ENCODE assay signal across 20 mouse cellular contexts in the genomic region with DNA sequence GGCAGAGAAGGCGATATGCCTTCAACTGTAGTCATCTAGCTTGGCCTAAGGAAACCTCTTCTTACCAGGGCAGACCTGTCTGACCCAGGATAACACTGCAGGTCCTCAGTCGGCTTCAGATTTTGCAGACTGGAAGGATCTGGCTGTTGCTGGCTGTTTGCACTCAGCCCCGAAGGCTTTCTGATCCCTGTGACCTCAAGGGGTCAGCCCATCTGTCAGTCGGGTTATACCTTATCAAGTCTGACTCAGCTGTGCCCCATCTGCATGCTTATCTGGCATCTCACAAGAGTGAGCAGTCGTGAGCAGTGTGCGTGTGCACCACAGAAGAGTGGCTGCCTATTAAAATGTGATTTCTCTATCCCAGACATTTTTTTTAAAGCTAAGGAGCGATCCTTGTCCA. TPM values are rescaled to one million over a fixed set of nuclear protein-coding genes. Genes with fewer than 3 reads are reported as not detected.
A peak's percentile ranks its signal among the peaks of the same experiment; 100 is the strongest.
DNase-seq lines count a peak whose midpoint lies in the region; ATAC-seq and TF ChIP-seq lines count a peak whose summit lies in the region.
"Had no signal": no experiment of that assay in that cellular context is flagged by ENCODE, and none has a peak within 500 bp of the region (broad histone marks: within the 10 kb centered on the region; RNA-seq: fewer than 3 reads in every experiment).

No protein-coding gene starts in this region.

- no peak overlapping the region for H3K4me3 ChIP-seq in ES-E14 (ENCODE audit: insufficient read depth in 1 of 2, low read depth in 1 of 2, low read length in 2 of 2, poor library complexity in 1 of 2, severe bottlenecking in 1 of 2)
- H3K4me3 ChIP-seq in embryonic facial prominence, embryonic 10.5 days = no peak overlapping the region
- H3K4me3 ChIP-seq in liver, embryonic 13.5 days (replicated peaks) = no peak overlapping the region
- H3K4me3 ChIP-seq: embryonic facial prominence, embryonic 12.5 days; heart, embryonic 12.5 days; neural tube, embryonic 15.5 days had no signal

- no peak overlapping the region for H3K27ac ChIP-seq in ES-E14 (ENCODE audit: insufficient read depth, low read depth, low read length, poor library complexity, severe bottlenecking)
- 0 out of 2 replicates have a peak overlapping the region, but pooled peaks have one; percentile 27 for H3K27ac ChIP-seq in embryonic facial prominence, embryonic 10.5 days (replicated peaks)
- H3K27ac ChIP-seq in liver, embryonic 13.5 days = no peak overlapping the region
- H3K27ac ChIP-seq: embryonic facial prominence, embryonic 12.5 days; neural tube, embryonic 15.5 days had no signal

- no peaks in the 10 kb centered on the region; the same call in 1 of the 2 replicates for H3K36me3 ChIP-seq in ES-E14 (ENCODE audit: control insufficient read depth, insufficient read depth, low read length, poor library complexity, severe bottlenecking)
- peaks cover 4% of the 10 kb centered on the region; the same call in 1 of the 2 replicates for H3K36me3 ChIP-seq in embryonic facial prominence, embryonic 10.5 days (replicated peaks)
- H3K36me3 ChIP-seq in liver, embryonic 13.5 days = no peaks in the 10 kb centered on the region

- H3K27me3 ChIP-seq in embryonic facial prominence, embryonic 10.5 days (replicated peaks; ENCODE audit: low read depth, poor library complexity, severe bottlenecking) = no peaks in the 10 kb centered on the region
- no peaks in the 10 kb centered on the region for H3K27me3 ChIP-seq in liver, embryonic 13.5 days
- H3K27me3 ChIP-seq: CH12.LX; embryonic facial prominence, embryonic 12.5 days; heart, embryonic 12.5 days; neural tube, embryonic 15.5 days; Patski had no signal

- H3K4me2 ChIP-seq in liver, embryonic 13.5 days = no peak overlapping the region
- H3K4me2 ChIP-seq: embryonic facial prominence, embryonic 12.5 days; heart, embryonic 12.5 days; neural tube, embryonic 15.5 days had no signal

- H3K9ac ChIP-seq in ES-E14 (ENCODE audit: insufficient read depth, low read depth, low read length, poor library complexity, severe bottlenecking) = no peak overlapping the region
- H3K9ac ChIP-seq in liver, embryonic 13.5 days = no peak overlapping the region
- H3K9ac ChIP-seq: embryonic facial prominence, embryonic 12.5 days; heart, embryonic 12.5 days; neural tube, embryonic 15.5 days had no signal

- intact Hi-C loops in left cerebral cortex, postnatal 4 days (cut with DNase I) = loop anchor here (5.0 kb wide), 1 partner anchor 117 kb away; no protein-coding TSS in a partner anchor

- WGBS in embryonic facial prominence, embryonic 10.5 days = 42% methylated on average over 7 of the region's 7 CpGs
- 26% methylated on average over 7 of the region's 7 CpGs for WGBS in liver, embryonic 13.5 days (ENCODE audit: insufficient replicate concordance)

- no peaks in the 10 kb centered on the region for H3K9me3 ChIP-seq in ES-E14 (ENCODE audit: control insufficient read depth, insufficient read depth, low read depth, low read length)
- H3K9me3 ChIP-seq in embryonic facial prominence, embryonic 10.5 days = no peaks in the 10 kb centered on the region
- H3K9me3 ChIP-seq in liver, embryonic 13.5 days (replicated peaks) = no peaks in the 10 kb centered on the region
- H3K9me3 ChIP-seq: embryonic facial prominence, embryonic 12.5 days; heart, embryonic 12.5 days; neural tube, embryonic 15.5 days had no signal

- DNase-seq in adrenal gland, adult 2 months = peak; percentile 48
- no peak for DNase-seq in adrenal gland, postnatal 4 days (ENCODE audit: low spot score in 2 of 2)
- peak; percentile 26 for DNase-seq in ES-E14 (ENCODE audit: low read depth, low spot score)
- DNase-seq in embryonic facial prominence, embryonic 10.5 days (ENCODE audit: low spot score) = peak; percentile 11
- peak; percentile 11 for DNase-seq in liver, embryonic 13.5 days
- DNase-seq in lung, postnatal 4 days = no peak
- DNase-seq in left cerebral cortex, postnatal 4 days = no peak
- no peak for DNase-seq in T-cell, adult 2 months (ENCODE audit: low spot score)
- DNase-seq: adrenal gland, postnatal 10 days; cerebellum, adult 9-10 months; gastrocnemius, postnatal 36 days; kidney, adult 8-10 months; kidney, postnatal 36 days; lung, adult 18-20 months; right cerebral cortex, adult 18-20 months had no signal

- in situ Hi-C loops in ES-E14 (cut with MboI; ENCODE audit: low sequenced_read_pairs in 2 of 2, unreplicated experiment in 2 of 2) = no loop called here

- ATAC-seq in liver, embryonic 13.5 days (ENCODE audit: low read depth) = peak; percentile 85
- ATAC-seq: Patski had no signal

- peaks cover 0 to 5% of the 10 kb centered on the region in 2 experiments; a peak in 3 of 4 replicates for H3K4me1 ChIP-seq in ES-E14 (ENCODE audit: control insufficient read depth in 2 of 2, insufficient read depth in 2 of 2, low read length in 2 of 2, poor library complexity in 1 of 2)
- H3K4me1 ChIP-seq in embryonic facial prominence, embryonic 10.5 days = peaks cover 13% of the 10 kb centered on the region
- peaks cover 6% of the 10 kb centered on the region for H3K4me1 ChIP-seq in liver, embryonic 13.5 days (replicated peaks)
- H3K4me1 ChIP-seq: embryonic facial prominence, embryonic 12.5 days; neural tube, embryonic 15.5 days had no signal

TF ChIP-seq in ES-E14, 5 proteins besides CTCF, POLR2A, EP300 and RAD21:
- TF ChIP-seq HCFC1 (IDR thresholded peaks at IDR 0.05; ENCODE audit: borderline replicate concordance, insufficient read depth, low read length) (no peak), MAFK (IDR thresholded peaks at IDR 0.05; ENCODE audit: insufficient read depth, low read depth, low read length) (no peak)

RNA-seq across cellular contexts. Expression of gene Arpp19, which starts 13.3 kb away (rescaled TPM):
- total RNA-seq in adrenal gland, adult 2 months (2021) = 100 to 1,000 TPM; 301 to 321 TPM
- polyA plus RNA-seq in adrenal gland, adult 2 months (2012; rRNA removed) = 5.1 and 5.5 TPM in 2 replicates
- total RNA-seq in adrenal gland, postnatal 4 days (2021) = 100 to 1,000 TPM; 246 to 283 TPM
- total RNA-seq in ES-E14 (2012; rRNA removed) = 116 and 192 TPM in 2 replicates
- polyA plus RNA-seq in embryonic facial prominence, embryonic 10.5 days (2016; fragmentation: Nextera tagmentation; extraction: Ambion mirVana) = 365 and 391 TPM in 2 replicates
- polyA plus RNA-seq in liver, embryonic 13.5 days (2015; fragmentation: Nextera tagmentation; extraction: Ambion mirVana) = 196 and 229 TPM in 2 replicates
- 100 to 1,000 TPM; 193 to 207 TPM for total RNA-seq in left cerebral cortex, postnatal 4 days (2021)

RNA-seq across cellular contexts. Expression of gene Myo5a, which starts 46.7 kb away (rescaled TPM):
- 10 to 100 TPM; 45.4 to 45.6 TPM for total RNA-seq in adrenal gland, adult 2 months (2021)
- polyA plus RNA-seq in adrenal gland, adult 2 months (2012; rRNA removed) = 3.7 and 3.8 TPM in 2 replicates
- total RNA-seq in adrenal gland, postnatal 4 days (2021) = 10 to 100 TPM; 33.6 to 37.9 TPM
- total RNA-seq in ES-E14 (2012; rRNA removed) = 60.2 and 65.2 TPM in 2 replicates
- polyA plus RNA-seq in embryonic facial prominence, embryonic 10.5 days (2016; fragmentation: Nextera tagmentation; extraction: Ambion mirVana) = 18.9 and 21.2 TPM in 2 replicates
- 1.4 and 2.1 TPM in 2 replicates for polyA plus RNA-seq in liver, embryonic 13.5 days (2015; fragmentation: Nextera tagmentation; extraction: Ambion mirVana)
- 100 to 1,000 TPM; 239 to 251 TPM for total RNA-seq in left cerebral cortex, postnatal 4 days (2021)

Comparison
In these comparisons a context has a peak if more than half of its experiments do, and no peak if none do; other contexts are left out.
1. DNase-seq: peak in adrenal gland, adult 2 months (single experiment), ES-E14 (single experiment), embryonic facial prominence, embryonic 10.5 days (single experiment) and liver, embryonic 13.5 days (single experiment); none in adrenal gland, postnatal 4 days (0 of 2), lung, postnatal 4 days (0 of 2), left cerebral cortex, postnatal 4 days (single experiment) and T-cell, adult 2 months (single experiment).